Mouse (Mus musculus): ENCODE data around the gene Tnnt1. TPM values are rescaled to one million over a fixed set of nuclear protein-coding genes. Genes with fewer than 3 reads are reported as not detected.
"Not testable (repeated sequence)": the region's sequence is repeated elsewhere in the genome, so short reads cannot be mapped to it uniquely, and the experiment has no call there.

The Tnnt1 gene
- polyA plus RNA-seq, 1 experiment = not detected

GRCm38 (mm10) chr7:4541344-4541743, 25.2 kb upstream of the Tnnt1 start:
- H3K4me1 ChIP-seq (ENCODE audit: control insufficient read depth, insufficient read depth, low read length) = peaks cover 5% of the 10 kb centered on the region
- H3K4me3 ChIP-seq (ENCODE audit: insufficient read depth, low read depth, low read length) = no peak overlapping the region
- 58% methylated on average over 5 of the region's 5 CpGs for WGBS
- TF ChIP-seq POLR2A (IDR thresholded peaks at IDR 0.05; ENCODE audit: insufficient read depth, low read depth, low read length) (no peak), CTCF (IDR thresholded peaks at IDR 0.05; ENCODE audit: insufficient read depth, low read depth, low read length) (no peak)
- no peak overlapping the region for H3K27ac ChIP-seq (ENCODE audit: insufficient read depth, low read depth, low read length)

- 65% methylated on average over 2 of the region's 2 CpGs for whole genome bisulfite sequencing
- Histone ChIP-seq H3K4me3 (ENCODE audit: insufficient read depth, low read depth, low read length) (no peak overlapping the region), H3K4me1 (ENCODE audit: control insufficient read depth, insufficient read depth, low read length) (no peaks in the 10 kb centered on the region), H3K27ac (ENCODE audit: insufficient read depth, low read depth, low read length) (no peak overlapping the region)
- TF ChIP-seq CTCF (IDR thresholded peaks at IDR 0.05; ENCODE audit: insufficient read depth, low read depth, low read length) = no peak
- no peak for TF ChIP-seq POLR2A (IDR thresholded peaks at IDR 0.05; ENCODE audit: insufficient read depth, low read depth, low read length)
Measured at GRCm38 (mm10) chr7:4539019-4539418, 22.8 kb upstream of the Tnnt1 start.

- Histone ChIP-seq H3K4me3 (ENCODE audit: insufficient read depth, low read depth, low read length) (no peak overlapping the region), H3K27ac (ENCODE audit: insufficient read depth, low read depth, low read length) (no peak overlapping the region), H3K4me1 (ENCODE audit: control insufficient read depth, insufficient read depth, low read length) (0 out of 2 replicates have a peak, but pooled peaks cover under 1% of the 10 kb centered on the region)
- WGBS = 45% methylated on average over 4 of the region's 4 CpGs
- no peak for TF ChIP-seq CTCF (IDR thresholded peaks at IDR 0.05; ENCODE audit: insufficient read depth, low read depth, low read length)
- no peak for TF ChIP-seq POLR2A (IDR thresholded peaks at IDR 0.05; ENCODE audit: insufficient read depth, low read depth, low read length)
Measured at GRCm38 (mm10) chr7:4537181-4537580, 21.0 kb upstream of the Tnnt1 start.

- H3K4me1 ChIP-seq (ENCODE audit: control insufficient read depth, insufficient read depth, low read length) = 0 out of 2 replicates have a peak, but pooled peaks cover 3% of the 10 kb centered on the region
- 70% methylated on average over 4 of the region's 4 CpGs for WGBS
- TF ChIP-seq CTCF (IDR thresholded peaks at IDR 0.05; ENCODE audit: insufficient read depth, low read depth, low read length) (no peak), POLR2A (IDR thresholded peaks at IDR 0.05; ENCODE audit: insufficient read depth, low read depth, low read length) (no peak)
Measured at GRCm38 (mm10) chr7:4536369-4536768, 20.2 kb upstream of the Tnnt1 start.

GRCm38 (mm10) chr7:4532005-4532729, 16.0 kb upstream of the Tnnt1 start, which contains the start of gene Dnaaf3:
Gene Dnaaf3 (minus strand): TSS chr7:4532453.
- 0 out of 2 replicates have a peak, but pooled peaks cover 3% of the 10 kb centered on the region for H3K4me1 ChIP-seq (ENCODE audit: control insufficient read depth, insufficient read depth, low read length)
- WGBS = 4% methylated on average over 28 of the region's 28 CpGs
- TF ChIP-seq POLR2A (IDR thresholded peaks at IDR 0.05; ENCODE audit: insufficient read depth, low read depth, low read length) = no peak
- TF ChIP-seq CTCF (IDR thresholded peaks at IDR 0.05; ENCODE audit: insufficient read depth, low read depth, low read length) = no peak
- H3K27ac ChIP-seq (ENCODE audit: insufficient read depth, low read depth, low read length) = no peak within 1 kb of the TSS
- H3K4me3 ChIP-seq (ENCODE audit: insufficient read depth, low read depth, low read length) = no peak within 1 kb of the TSS

More at GRCm38 (mm10) chr7:4536369-4536768, 20.2 kb upstream of the Tnnt1 start:
- no peak overlapping the region for H3K27ac ChIP-seq (ENCODE audit: insufficient read depth, low read depth, low read length)
- H3K4me3 ChIP-seq (ENCODE audit: insufficient read depth, low read depth, low read length) = no peak overlapping the region

GRCm38 (mm10) chr7:4530166-4530565, 14.0 kb upstream of the Tnnt1 start:
- not testable (repeated sequence) for H3K4me3 ChIP-seq (ENCODE audit: insufficient read depth, low read depth, low read length); H3K27ac ChIP-seq (ENCODE audit: insufficient read depth, low read depth, low read length); H3K4me1 ChIP-seq (ENCODE audit: control insufficient read depth, insufficient read depth, low read length)
- WGBS = 80% methylated on average over 8 of the region's 8 CpGs

GRCm38 (mm10) chr7:4527302-4527689, 11.1 kb upstream of the Tnnt1 start:
- peaks cover 7% of the 10 kb centered on the region; the same call in 1 of the 2 replicates for H3K4me1 ChIP-seq (ENCODE audit: control insufficient read depth, insufficient read depth, low read length)
- no peak overlapping the region for H3K4me3 ChIP-seq (ENCODE audit: insufficient read depth, low read depth, low read length)
- TF ChIP-seq POLR2A (IDR thresholded peaks at IDR 0.05; ENCODE audit: insufficient read depth, low read depth, low read length) (no peak), CTCF (IDR thresholded peaks at IDR 0.05; ENCODE audit: insufficient read depth, low read depth, low read length) (no peak)
- WGBS = 63% methylated on average over 18 of the region's 18 CpGs
- H3K27ac ChIP-seq (ENCODE audit: insufficient read depth, low read depth, low read length) = no peak overlapping the region

GRCm38 (mm10) chr7:4526341-4527301, 10.4 kb upstream of the Tnnt1 start:
- no peak for TF ChIP-seq POLR2A (IDR thresholded peaks at IDR 0.05; ENCODE audit: insufficient read depth, low read depth, low read length)
- peak; percentile 78 for TF ChIP-seq CTCF (IDR thresholded peaks at IDR 0.05; ENCODE audit: insufficient read depth, low read depth, low read length)
- 24% methylated on average over 40 of the region's 40 CpGs for WGBS
- no peak overlapping the region; the same call in 1 of the 2 replicates for H3K27ac ChIP-seq (ENCODE audit: insufficient read depth, low read depth, low read length)

More at GRCm38 (mm10) chr7:4526341-4527301, 10.4 kb upstream of the Tnnt1 start:
- Histone ChIP-seq H3K4me1 (ENCODE audit: control insufficient read depth, insufficient read depth, low read length) (peaks cover 5% of the 10 kb centered on the region), H3K4me3 (ENCODE audit: insufficient read depth, low read depth, low read length) (peak overlapping the region; percentile 41)

All from olfactory bulb, adult 2 months (tissue).